Mouse (Mus musculus): ENCODE results near the gene Nhsl2.

- TF ChIP-seq EP300 (IDR thresholded peaks at IDR 0.05; ENCODE audit: low read depth): no peak
- no peak for TF ChIP-seq CTCF (IDR thresholded peaks at IDR 0.05; ENCODE audit: low read depth)
Measured at GRCm38 (mm10) chrX:102060243-102060642, 211.1 kb downstream of the Nhsl2 start.

Data from liver, postnatal 0 days (tissue).